Mouse (Mus musculus) embryonic facial prominence, embryonic 10.5 days (tissue): ENCODE measurements at regions not wholly inside any gene's neighbourhood (a gene's known extent, or its start where the extent isn't known, plus 50 kb on each side); places are given as distances from the start of the nearest gene placed in this dataset.

ENCODE experiments used
- DNase-seq: peaks from one replicate; pipeline ENCODE4 v3.0.0-alpha.2; 2017; ENCODE audit warnings: low spot score
- H3K27ac ChIP-seq: fragments of 300-500 bp; sonication (generic); replicated peaks from 2 replicates; pipeline ENCODE4 v1.5.1; 2016; ENCODE audit warnings: mild to moderate bottlenecking
- H3K27me3 ChIP-seq: fragments of 300-500 bp; sonication (generic); replicated peaks from 2 replicates; pipeline ENCODE4 v1.6.1; 2016; ENCODE audit warnings: low read depth, mild to moderate bottlenecking; ENCODE audit not compliant: poor library complexity, severe bottlenecking
- H3K36me3 ChIP-seq: fragments of 300-500 bp; sonication (generic); replicated peaks from 2 replicates; pipeline ENCODE4 v1.6.1; 2016; ENCODE audit warnings: mild to moderate bottlenecking, moderate library complexity
- H3K4me1 ChIP-seq: fragments of 300-500 bp; sonication (generic); 2 replicates; pipeline ENCODE4 v1.6.1; 2016
- H3K4me3 ChIP-seq: fragments of 300-500 bp; sonication (generic); 2 replicates; pipeline ENCODE4 v1.5.1; 2016; ENCODE audit warnings: mild to moderate bottlenecking, moderate library complexity
- H3K9me3 ChIP-seq: fragments of 300-500 bp; sonication (generic); 2 replicates; pipeline ENCODE4 v1.6.1; 2016; ENCODE audit warnings: mild to moderate bottlenecking
- WGBS: fragments of 180-500 bp; shearing (Covaris S2); methylation state at CpG from one replicate; pipeline ENCODE4 v1.1.7; 2016; 5-methylcytosine and 5-hydroxymethylcytosine counted together

GRCm38 (mm10) chr2:11383815-11384214, 170.1 kb downstream of the Pfkfb3 start:
- DNase-seq, result no peak
- no peak overlapping the region for H3K4me3 ChIP-seq
- H3K36me3 ChIP-seq, result no peaks in the 10 kb centered on the region
- no peaks in the 10 kb centered on the region for H3K27me3 ChIP-seq
- H3K9me3 ChIP-seq, result no peaks in the 10 kb centered on the region
- H3K4me1 ChIP-seq, result no peaks in the 10 kb centered on the region
- no peak overlapping the region for H3K27ac ChIP-seq
- whole genome bisulfite sequencing, result 73% methylated on average over 2 of the region's 2 CpGs

- Histone ChIP-seq H3K27me3 (no peaks in the 10 kb centered on the region), H3K27ac (no peak overlapping the region), H3K9me3 (no peaks in the 10 kb centered on the region), H3K36me3 (no peaks in the 10 kb centered on the region), H3K4me1 (no peaks in the 10 kb centered on the region), H3K4me3 (no peak overlapping the region)
- DNase-seq, result no peak
- WGBS, result 74% methylated on average over 2 of the region's 2 CpGs
Observed at GRCm38 (mm10) chr2:11377213-11377612, 176.7 kb downstream of the Pfkfb3 start.

- Histone ChIP-seq H3K9me3 (no peaks in the 10 kb centered on the region), H3K36me3 (no peaks in the 10 kb centered on the region), H3K4me3 (no peak overlapping the region), H3K27me3 (no peaks in the 10 kb centered on the region), H3K4me1 (no peaks in the 10 kb centered on the region), H3K27ac (no peak overlapping the region)
- DNase-seq, result no peak
- WGBS, result 79% methylated on average over 10 of the region's 10 CpGs
Observed at GRCm38 (mm10) chr2:11375726-11376454, 178.0 kb downstream of the Pfkfb3 start.

GRCm38 (mm10) chr2:11375092-11375491, 178.8 kb downstream of the Pfkfb3 start:
- Histone ChIP-seq H3K27ac (no peak overlapping the region), H3K4me1 (no peaks in the 10 kb centered on the region), H3K36me3 (no peaks in the 10 kb centered on the region), H3K27me3 (no peaks in the 10 kb centered on the region), H3K4me3 (no peak overlapping the region), H3K9me3 (no peaks in the 10 kb centered on the region)
- 70% methylated on average over 6 of the region's 6 CpGs for WGBS
- DNase-seq, result no peak

- Histone ChIP-seq H3K9me3 (no peaks in the 10 kb centered on the region), H3K36me3 (no peaks in the 10 kb centered on the region), H3K27me3 (no peaks in the 10 kb centered on the region), H3K4me3 (no peak overlapping the region), H3K4me1 (0 out of 2 replicates have a peak, but pooled peaks cover 3% of the 10 kb centered on the region), H3K27ac (no peak overlapping the region)
- no peak for DNase-seq
Observed at GRCm38 (mm10) chr2:11370273-11370672, 183.6 kb downstream of the Pfkfb3 start.

- no peaks in the 10 kb centered on the region for H3K36me3 ChIP-seq
- H3K4me1 ChIP-seq, result 0 out of 2 replicates have a peak, but pooled peaks cover 4% of the 10 kb centered on the region
- no peaks in the 10 kb centered on the region for H3K9me3 ChIP-seq
- H3K4me3 ChIP-seq, result no peak overlapping the region
- H3K27me3 ChIP-seq, result no peaks in the 10 kb centered on the region
- no peak for DNase-seq
- no peak overlapping the region for H3K27ac ChIP-seq
- 79% methylated on average over 2 of the region's 2 CpGs for WGBS
Observed at GRCm38 (mm10) chr2:11367319-11367718, 186.6 kb downstream of the Pfkfb3 start.

- Histone ChIP-seq H3K27me3 (no peaks in the 10 kb centered on the region), H3K4me3 (no peak overlapping the region), H3K36me3 (no peaks in the 10 kb centered on the region), H3K9me3 (no peaks in the 10 kb centered on the region), H3K4me1 (0 out of 2 replicates have a peak, but pooled peaks cover 4% of the 10 kb centered on the region), H3K27ac (no peak overlapping the region)
- 71% methylated on average over 3 of the region's 3 CpGs for WGBS
- DNase-seq, result no peak
Observed at GRCm38 (mm10) chr2:11365815-11366214, 188.1 kb downstream of the Pfkfb3 start.

GRCm38 (mm10) chr2:11365371-11365770, 188.5 kb downstream of the Pfkfb3 start:
- 0 out of 2 replicates have a peak, but pooled peaks cover 4% of the 10 kb centered on the region for H3K4me1 ChIP-seq
- peak; percentile 9 for DNase-seq
- no peaks in the 10 kb centered on the region for H3K27me3 ChIP-seq
- no peaks in the 10 kb centered on the region for H3K36me3 ChIP-seq
- WGBS, result 49% methylated on average over 4 of the region's 4 CpGs
- H3K9me3 ChIP-seq, result no peaks in the 10 kb centered on the region
- H3K27ac ChIP-seq, result no peak overlapping the region
- H3K4me3 ChIP-seq, result no peak overlapping the region

- no peak for DNase-seq
- 90% methylated on average over 2 of the region's 2 CpGs for WGBS
Observed at GRCm38 (mm10) chr2:11364111-11364510, 189.8 kb downstream of the Pfkfb3 start.

GRCm38 (mm10) chr2:11363061-11363464, 190.8 kb downstream of the Pfkfb3 start:
- Histone ChIP-seq H3K4me1 (0 out of 2 replicates have a peak, but pooled peaks cover 4% of the 10 kb centered on the region), H3K36me3 (no peaks in the 10 kb centered on the region), H3K4me3 (no peak overlapping the region), H3K9me3 (no peaks in the 10 kb centered on the region), H3K27ac (no peak overlapping the region), H3K27me3 (no peaks in the 10 kb centered on the region)
- 84% methylated on average over 5 of the region's 5 CpGs for WGBS
- no peak for DNase-seq

More at GRCm38 (mm10) chr2:11364111-11364510, 189.8 kb downstream of the Pfkfb3 start:
- Histone ChIP-seq H3K9me3 (no peaks in the 10 kb centered on the region), H3K4me3 (no peak overlapping the region), H3K27ac (no peak overlapping the region), H3K36me3 (no peaks in the 10 kb centered on the region), H3K4me1 (0 out of 2 replicates have a peak, but pooled peaks cover 4% of the 10 kb centered on the region), H3K27me3 (no peaks in the 10 kb centered on the region)

- no peak for DNase-seq
- Histone ChIP-seq H3K4me3 (no peak overlapping the region), H3K4me1 (0 out of 2 replicates have a peak, but pooled peaks cover 4% of the 10 kb centered on the region), H3K9me3 (no peaks in the 10 kb centered on the region), H3K27me3 (no peaks in the 10 kb centered on the region), H3K36me3 (no peaks in the 10 kb centered on the region), H3K27ac (no peak overlapping the region)
- 85% methylated on average over 8 of the region's 8 CpGs for WGBS
Observed at GRCm38 (mm10) chr2:11362205-11362994, 190.5 kb downstream of the Prkcq start.

GRCm38 (mm10) chr2:11359280-11359679, 187.4 kb downstream of the Prkcq start:
- H3K27ac ChIP-seq, result no peak overlapping the region
- no peaks in the 10 kb centered on the region for H3K27me3 ChIP-seq
- 90% methylated on average over 4 of the region's 4 CpGs for WGBS
- H3K36me3 ChIP-seq, result no peaks in the 10 kb centered on the region
- H3K9me3 ChIP-seq, result peaks cover 4% of the 10 kb centered on the region; the same call in 1 of the 2 replicates
- DNase-seq, result no peak
- no peak overlapping the region for H3K4me3 ChIP-seq
- H3K4me1 ChIP-seq, result no peaks in the 10 kb centered on the region

- no peak for DNase-seq
- WGBS, result 89% methylated on average over 5 of the region's 5 CpGs
- Histone ChIP-seq H3K27ac (no peak overlapping the region), H3K4me1 (no peaks in the 10 kb centered on the region), H3K9me3 (peaks cover 4% of the 10 kb centered on the region; the same call in 1 of the 2 replicates), H3K4me3 (no peak overlapping the region), H3K36me3 (no peaks in the 10 kb centered on the region), H3K27me3 (no peaks in the 10 kb centered on the region)
Observed at GRCm38 (mm10) chr2:11356714-11357113, 184.8 kb downstream of the Prkcq start.
